Mouse (Mus musculus) ES-Bruce4 (cell line): ENCODE measurements around the gene Rcsd1.

ENCODE experiments used
- CTCF ChIP-seq: IDR thresholded peaks from one replicate; pipeline ENCODE4 v1.8.1; 2011; ENCODE audit warnings: low read depth, low read length
- POLR2A ChIP-seq: IDR thresholded peaks from one replicate; pipeline ENCODE4 v1.8.1; 2011; ENCODE audit warnings: low read length; ENCODE audit not compliant: insufficient read depth

GRCm38 (mm10) chr1:165643735-165644134 is 65.8 kb downstream of the Rcsd1 start:
- TF ChIP-seq POLR2A (no peak), CTCF (no peak)
